Mouse (Mus musculus) liver, embryonic 14 days (tissue): ENCODE data around the gene Cxcl5. TPM values are rescaled to one million over a fixed set of nuclear protein-coding genes. Genes with fewer than 3 reads are reported as not detected.

Experiments
- polyA plus RNA-seq: library from polyadenylated mRNA; depleted of rRNA; stranded (reverse); fragments of >200 nt; gene quantifications from 2 replicates; pipeline ENCODE4 v1.2.3, GENCODE M21; 2012; rRNA removed

Cxcl5 gene
- 0.31 and 0.52 TPM in 2 replicates for polyA plus RNA-seq

DNA sequence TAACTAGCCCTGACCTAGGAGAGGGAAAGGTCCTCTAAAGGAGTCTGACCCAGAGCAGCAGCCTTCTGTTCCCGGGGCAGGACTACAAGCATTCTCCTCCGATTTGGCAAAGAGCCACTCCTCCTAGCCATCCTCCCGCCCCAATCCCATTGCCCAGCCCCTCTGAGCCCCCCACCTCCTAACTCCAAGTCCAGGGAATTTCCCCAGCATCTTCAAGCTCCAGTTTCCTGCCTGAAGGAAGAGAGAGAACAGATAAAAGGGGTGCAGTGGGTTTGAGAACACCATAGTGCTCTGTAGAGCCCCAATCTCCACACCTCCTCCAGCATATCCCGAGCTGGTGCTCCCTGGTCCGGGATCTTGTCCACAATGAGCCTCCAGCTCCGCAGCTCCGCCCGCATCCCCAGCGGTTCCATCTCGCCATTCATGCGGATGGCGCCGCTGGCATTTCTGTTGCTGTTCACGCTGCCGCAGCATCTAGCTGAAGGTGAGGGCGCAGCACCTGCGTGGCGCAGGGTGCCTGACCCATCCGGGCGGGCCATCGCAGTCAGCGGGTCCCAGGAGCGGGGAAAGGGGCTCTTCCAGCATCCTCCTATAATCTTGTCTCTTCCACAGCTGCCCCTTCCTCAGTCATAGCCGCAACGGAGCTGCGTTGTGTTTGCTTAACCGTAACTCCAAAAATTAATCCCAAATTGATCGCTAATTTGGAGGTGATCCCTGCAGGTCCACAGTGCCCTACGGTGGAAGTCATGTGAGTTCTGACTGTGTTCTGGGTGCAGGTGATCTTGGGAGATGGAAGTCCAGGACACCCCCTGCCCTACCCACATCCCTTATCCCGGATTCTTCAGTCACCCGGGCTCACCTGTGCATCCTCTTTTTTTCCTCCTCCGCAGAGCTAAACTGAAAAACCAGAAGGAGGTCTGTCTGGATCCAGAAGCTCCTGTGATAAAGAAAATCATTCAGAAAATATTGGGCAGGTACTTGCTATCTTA, at the start of gene Cxcl5:
TSS of gene Cxcl5 (plus strand) at position 284 of the 989 bp plus-strand sequence.

GRCm38 (mm10) chr5:90768218-90768617, 9.1 kb downstream of the Cxcl5 start, which contains the start of gene Ppbp:
Ppbp (plus strand) TSS chr5:90768518.

GRCm38 (mm10) chr5:90771880-90772653, 12.9 kb downstream of the Cxcl5 start, which contains the start of gene Pf4:
Pf4 (plus strand) TSS chr5:90772435.

DNA sequence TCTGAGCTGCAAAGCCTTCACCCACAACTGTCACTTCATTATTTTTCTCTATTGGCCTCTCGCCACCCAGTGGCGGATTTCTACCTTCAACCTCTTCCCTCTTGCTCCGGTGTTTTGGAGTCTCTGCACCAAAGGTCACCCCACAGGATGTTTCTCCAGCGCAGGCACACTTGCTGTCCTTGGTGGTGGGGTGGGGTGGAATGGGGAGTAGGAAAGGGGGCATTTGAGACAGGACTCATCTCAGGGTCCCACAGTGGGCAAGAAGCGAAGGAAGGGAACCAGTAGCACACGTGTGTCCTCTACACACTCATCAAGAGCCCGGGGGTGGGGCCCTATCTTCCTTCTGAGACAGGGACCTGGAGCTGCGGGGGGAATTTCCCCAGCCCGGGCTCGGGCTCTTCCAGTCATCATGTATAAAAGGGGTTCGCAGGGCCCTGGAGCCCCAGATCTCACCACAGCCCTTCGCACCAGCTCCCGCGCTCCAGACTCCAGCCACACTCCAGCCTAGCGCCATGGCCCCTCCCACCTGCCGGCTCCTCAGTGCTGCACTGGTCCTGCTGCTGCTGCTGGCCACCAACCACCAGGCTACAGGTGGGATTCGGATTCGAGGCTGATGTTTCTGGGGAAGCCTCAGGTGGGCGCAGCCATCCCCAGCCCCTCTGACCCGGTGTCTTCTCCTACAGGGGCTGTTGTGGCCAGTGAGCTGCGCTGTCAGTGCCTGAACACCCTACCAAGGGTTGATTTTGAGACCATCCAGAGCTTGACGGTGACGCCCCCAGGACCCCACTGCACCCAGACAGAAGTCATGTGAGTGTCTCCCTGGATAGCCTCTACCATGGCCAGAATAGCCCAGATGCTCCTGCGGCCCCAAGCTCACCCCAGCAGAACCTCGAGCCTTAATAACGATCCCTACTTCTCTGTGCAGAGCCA, 26.8 kb downstream of the Cxcl5 start, which contains the start of gene Cxcl3:
TSS of gene Cxcl3 (plus strand) at position 445 of the 930 bp plus-strand sequence.

DNA sequence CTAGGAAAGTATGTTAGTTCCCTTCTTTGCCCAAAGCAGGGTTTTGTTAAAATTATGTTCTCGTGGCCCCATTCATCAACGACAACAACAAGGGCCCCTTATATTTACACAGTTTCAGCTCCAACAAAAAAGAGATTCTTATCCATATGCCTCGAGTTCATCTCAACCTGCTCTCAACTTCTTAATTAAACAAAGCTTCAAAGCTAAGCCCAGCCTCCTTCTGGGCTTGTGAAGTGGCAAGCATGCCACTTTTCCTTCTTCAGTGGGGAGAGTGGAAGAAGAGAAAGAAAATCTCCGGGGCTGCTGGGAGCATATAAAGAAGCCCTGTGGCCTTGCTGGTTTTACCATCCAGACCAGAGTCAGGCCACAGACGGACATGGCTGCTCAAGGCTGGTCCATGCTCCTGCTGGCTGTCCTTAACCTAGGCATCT, 35.0 kb downstream of the Cxcl5 start, which contains the start of gene Cxcl15:
TSS of gene Cxcl15 (plus strand) at position 340 of the 431 bp plus-strand sequence.

Other genes starting within 250 kb of the Cxcl5 start
- 12.4 and 12.6 TPM in 2 replicates for gene Afm, start 240.4 kb upstream of the Cxcl5 start, polyA plus RNA-seq
- gene 5830473C10Rik, start 198.3 kb upstream of the Cxcl5 start, polyA plus RNA-seq: 0.59 and 0.81 TPM in 2 replicates
- 2.4 and 3.2 TPM in 2 replicates for gene Rassf6, start 118.7 kb upstream of the Cxcl5 start, polyA plus RNA-seq
- gene Ppbp, start 9.2 kb downstream of the Cxcl5 start, polyA plus RNA-seq: 115 and 139 TPM in 2 replicates
- 258 and 293 TPM in 2 replicates for gene Pf4, start 13.1 kb downstream of the Cxcl5 start, polyA plus RNA-seq
- gene Cxcl3, start 26.7 kb downstream of the Cxcl5 start, polyA plus RNA-seq: 0.05 TPM in 1 of 2 replicates, not detected in the other
- gene Cxcl15, start 35.2 kb downstream of the Cxcl5 start, polyA plus RNA-seq: 0.01 TPM in 1 of 2 replicates, not detected in the other
- gene Cxcl1, start 131.9 kb downstream of the Cxcl5 start, polyA plus RNA-seq: 2.8 and 5.6 TPM in 2 replicates
- 0.08 and 0.15 TPM in 2 replicates for gene Cxcl2, start 144.5 kb downstream of the Cxcl5 start, polyA plus RNA-seq
- gene Mthfd2l, start 171.8 kb downstream of the Cxcl5 start, polyA plus RNA-seq: 5.2 and 5.3 TPM in 2 replicates